Mouse (Mus musculus) neutrophil, adult 65 days (primary cell): ENCODE data around the gene Elovl2. TPM values are rescaled to one million over a fixed set of nuclear protein-coding genes. Genes with fewer than 3 reads are reported as not detected.

Experiments
- total RNA-seq: library from RNA; stranded (reverse); gene quantifications from 2 replicates; pipeline ENCODE4 v1.2.4, GENCODE M21; 2023

The Elovl2 gene
- not detected in 2 replicates for total RNA-seq

GRCm38 (mm10) chr13:41220304-41220834, at the start of gene Elovl2:
TSS of gene Elovl2 (minus strand) at chr13:41220405.

GRCm38 (mm10) chr13:41249538-41250317, 29.5 kb upstream of the Elovl2 start, which contains the start of gene Smim13:
TSS of gene Smim13 (plus strand) at chr13:41249844.

Other genes starting within 250 kb of the Elovl2 start
- 51.6 and 60.9 TPM in 2 replicates for gene Pak1ip1, start 219.4 kb downstream of the Elovl2 start, total RNA-seq
- 69.5 and 77.0 TPM in 2 replicates for gene Tmem14c, start 204.1 kb downstream of the Elovl2 start, total RNA-seq
- 0.73 TPM in 1 of 2 replicates, not detected in the other for gene Mak, start 140.7 kb downstream of the Elovl2 start, total RNA-seq
- gene Gcm2, start 109.4 kb downstream of the Elovl2 start, total RNA-seq: not detected in 2 replicates
- gene Sycp2l, start 106.1 kb downstream of the Elovl2 start, total RNA-seq: not detected in 2 replicates
- gene Smim13, start 29.4 kb upstream of the Elovl2 start, total RNA-seq: 3.5 and 4.0 TPM in 2 replicates
- not detected in 2 replicates for gene Gm17364, start 53.6 kb upstream of the Elovl2 start, total RNA-seq